Mouse (Mus musculus): ENCODE measurements around the gene Lrrc26. TPM values are rescaled to one million over a fixed set of nuclear protein-coding genes. Genes with fewer than 3 reads are reported as not detected.

Lrrc26 gene
- polyA plus RNA-seq, 1 experiment from 2014 or later: 5.1 TPM

DNA sequence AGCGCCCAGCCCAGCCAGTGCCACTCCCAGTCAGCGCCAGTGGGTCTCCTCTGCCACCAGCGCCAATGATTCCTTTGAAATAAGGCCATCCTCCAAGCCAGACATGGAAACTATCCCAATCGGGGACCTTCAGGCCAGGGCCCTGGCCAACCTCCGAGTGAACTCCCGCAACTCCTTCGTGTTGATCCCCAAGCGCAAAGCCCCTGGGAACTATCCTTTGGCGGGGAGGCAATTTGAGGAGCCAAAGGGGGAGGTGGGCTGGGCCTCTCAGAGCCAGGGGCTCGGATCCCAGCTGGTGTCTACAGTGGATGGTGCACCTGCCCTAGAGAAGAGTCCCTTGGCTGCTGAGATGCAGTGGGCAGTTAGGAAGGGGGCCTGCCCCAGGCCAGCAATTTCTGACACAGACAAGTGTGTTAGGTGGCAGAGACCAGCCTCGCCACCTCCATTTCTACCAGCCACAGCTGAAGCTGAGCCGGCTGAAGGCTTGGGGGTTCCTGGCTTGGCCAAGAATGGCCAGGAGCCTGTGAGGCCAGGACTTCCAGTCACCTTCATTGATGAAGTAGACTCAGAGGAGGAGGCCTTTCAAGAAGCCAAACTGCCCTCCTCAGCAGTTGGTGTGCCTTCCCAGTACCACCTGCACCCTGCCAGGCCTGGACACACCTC lies 26.0 kb upstream of the Lrrc26 start:
- H3K4me1 ChIP-seq (ENCODE audit: control insufficient read depth, insufficient read depth, low read length): peaks cover 21% of the 10 kb centered on the region
- peak overlapping the region; percentile 69 for H3K9ac ChIP-seq (ENCODE audit: low read depth, low read length)
- peak overlapping the region; percentile 75 for H3K4me3 ChIP-seq (ENCODE audit: low read depth, low read length)
- H3K9me3 ChIP-seq (ENCODE audit: control insufficient read depth, low read length): no peaks in the 10 kb centered on the region
- peak overlapping the region; percentile 98 for H3K4me2 ChIP-seq (ENCODE audit: low read depth, low read length)
- DNase-seq (ENCODE audit: low spot score) (no peak), ATAC-seq (ENCODE audit: low read depth) (no peak)
- H3K36me3 ChIP-seq (ENCODE audit: control insufficient read depth, insufficient read depth, low read length): peaks cover 5% of the 10 kb centered on the region; the same call in 1 of the 2 replicates
- peaks cover 16% of the 10 kb centered on the region for H3K27me3 ChIP-seq (replicated peaks; ENCODE audit: control insufficient read depth, insufficient read depth, low read length)
- no peak overlapping the region for H3K27ac ChIP-seq (replicated peaks; ENCODE audit: low read depth, low read length)
- WGBS: 23% methylated on average over 12 of the region's 12 CpGs

DNA sequence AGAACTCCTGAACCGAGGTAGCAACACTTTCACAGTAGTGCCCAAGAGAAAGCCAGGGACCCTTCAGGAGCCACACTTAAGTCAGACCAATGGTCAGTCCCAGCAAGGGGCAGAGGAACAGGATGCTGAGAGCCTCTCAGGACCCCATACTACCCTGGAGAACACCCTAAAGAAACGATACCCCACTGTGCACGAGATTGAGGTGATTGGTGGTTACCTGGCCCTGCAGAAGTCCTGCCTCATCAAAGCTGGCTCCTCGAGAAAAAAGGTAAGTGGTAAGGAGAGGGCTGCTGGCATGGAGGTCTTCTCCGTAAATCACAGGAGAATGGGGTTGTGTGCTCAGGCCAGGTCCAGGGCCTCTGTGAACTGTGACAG lies 25.4 kb upstream of the Lrrc26 start:
- H3K27ac ChIP-seq (replicated peaks; ENCODE audit: low read depth, low read length): no peak overlapping the region
- ATAC-seq (ENCODE audit: low read depth) (no peak), DNase-seq (ENCODE audit: low spot score) (no peak)
- H3K27me3 ChIP-seq (replicated peaks; ENCODE audit: control insufficient read depth, insufficient read depth, low read length): peaks cover 16% of the 10 kb centered on the region
- no peak overlapping the region for H3K4me3 ChIP-seq (ENCODE audit: low read depth, low read length)
- H3K9me3 ChIP-seq (ENCODE audit: control insufficient read depth, low read length): no peaks in the 10 kb centered on the region
- 0 out of 2 replicates have a peak overlapping the region, but pooled peaks have one; percentile 2 for H3K9ac ChIP-seq (ENCODE audit: low read depth, low read length)
- H3K36me3 ChIP-seq (ENCODE audit: control insufficient read depth, insufficient read depth, low read length): peaks cover 9% of the 10 kb centered on the region; the same call in 1 of the 2 replicates
- WGBS: 68% methylated on average over 5 of the region's 5 CpGs
- H3K4me2 ChIP-seq (ENCODE audit: low read depth, low read length): peak overlapping the region; percentile 98; the same call in 1 of the 2 replicates
- H3K4me1 ChIP-seq (ENCODE audit: control insufficient read depth, insufficient read depth, low read length): peaks cover 21% of the 10 kb centered on the region

DNA sequence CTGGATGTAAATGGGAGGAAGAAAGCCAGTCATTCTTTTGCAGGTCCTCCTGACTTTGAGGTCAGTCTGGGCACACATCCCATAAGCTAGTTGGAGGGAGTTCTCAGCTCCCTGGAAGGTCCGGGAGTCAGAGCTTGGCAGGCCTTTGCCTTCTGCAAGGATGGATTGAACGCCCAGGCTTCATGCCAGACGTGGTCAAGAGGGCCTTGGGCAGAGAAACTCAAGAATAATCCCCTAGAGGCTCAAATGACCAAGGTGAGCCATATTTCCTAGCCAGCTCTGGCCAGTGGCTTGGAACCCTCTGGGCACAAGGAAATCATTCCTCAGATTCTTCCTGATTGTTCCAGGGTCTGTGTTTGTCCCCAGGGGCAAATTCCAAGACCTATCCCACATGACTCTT lies 24.9 kb upstream of the Lrrc26 start:
- H3K4me3 ChIP-seq (ENCODE audit: low read depth, low read length): no peak overlapping the region
- WGBS: 56% methylated on average over 3 of the region's 3 CpGs
- H3K27me3 ChIP-seq (replicated peaks; ENCODE audit: control insufficient read depth, insufficient read depth, low read length): peaks cover 16% of the 10 kb centered on the region
- H3K27ac ChIP-seq (replicated peaks; ENCODE audit: low read depth, low read length): no peak overlapping the region
- 0 out of 2 replicates have a peak overlapping the region, but pooled peaks have one; percentile 20 for H3K4me2 ChIP-seq (ENCODE audit: low read depth, low read length)
- DNase-seq (ENCODE audit: low spot score): no peak
- no peak for ATAC-seq (ENCODE audit: low read depth)
- no peak overlapping the region for H3K9ac ChIP-seq (ENCODE audit: low read depth, low read length)
- peaks cover 21% of the 10 kb centered on the region for H3K4me1 ChIP-seq (ENCODE audit: control insufficient read depth, insufficient read depth, low read length)
- no peaks in the 10 kb centered on the region for H3K9me3 ChIP-seq (ENCODE audit: control insufficient read depth, low read length)
- peaks cover 15% of the 10 kb centered on the region for H3K36me3 ChIP-seq (ENCODE audit: control insufficient read depth, insufficient read depth, low read length)

DNA sequence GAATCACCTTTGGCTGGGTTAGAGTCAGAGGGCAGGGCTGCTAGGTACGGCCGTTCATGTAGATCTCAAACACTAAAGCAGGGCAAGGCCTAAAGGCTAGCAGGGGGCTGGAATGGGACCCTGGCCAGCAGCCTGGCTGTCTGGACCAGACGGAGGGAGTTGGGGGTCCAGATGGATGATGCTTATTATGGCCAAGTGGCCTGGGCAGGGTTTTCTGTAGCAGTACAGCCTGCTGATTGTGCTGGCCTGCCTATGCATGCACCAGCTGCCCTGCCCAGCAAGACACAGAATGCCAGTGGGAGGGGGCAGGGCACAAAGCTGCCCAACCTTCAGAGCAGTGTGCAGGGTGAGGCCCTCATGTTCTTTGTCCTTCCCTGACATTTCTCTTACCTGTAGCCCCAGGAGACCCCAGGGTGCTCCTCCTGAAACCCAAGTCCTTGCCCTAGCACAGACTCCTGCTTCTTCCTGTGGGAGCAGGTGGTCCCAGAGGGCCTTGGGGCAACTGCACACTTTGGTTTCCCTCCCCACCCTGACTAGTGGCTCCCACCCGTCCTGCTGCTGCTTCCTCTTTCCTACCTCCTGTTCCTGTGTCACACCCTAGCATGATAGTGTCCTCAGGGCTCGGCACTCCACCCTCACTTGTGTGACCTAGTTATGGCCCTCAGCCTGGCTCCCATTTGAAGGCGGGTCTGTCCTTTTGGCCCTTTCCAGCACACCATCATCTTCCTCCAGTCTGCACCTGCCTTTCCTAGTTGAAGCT lies 23.6 kb upstream of the Lrrc26 start:
- no peak overlapping the region for H3K4me3 ChIP-seq (ENCODE audit: low read depth, low read length)
- DNase-seq (ENCODE audit: low spot score): no peak
- H3K27ac ChIP-seq (replicated peaks; ENCODE audit: low read depth, low read length): no peak overlapping the region; the same call in 1 of the 2 replicates
- ATAC-seq (ENCODE audit: low read depth): no peak
- H3K4me2 ChIP-seq (ENCODE audit: low read depth, low read length): no peak overlapping the region; the same call in 1 of the 2 replicates
- H3K9ac ChIP-seq (ENCODE audit: low read depth, low read length): peak overlapping the region; percentile 5; the same call in 1 of the 2 replicates
- 61% methylated on average over 6 of the region's 6 CpGs for WGBS
- H3K36me3 ChIP-seq (ENCODE audit: control insufficient read depth, insufficient read depth, low read length): peaks cover 26% of the 10 kb centered on the region
- H3K4me1 ChIP-seq (ENCODE audit: control insufficient read depth, insufficient read depth, low read length): peaks cover 24% of the 10 kb centered on the region
- H3K27me3 ChIP-seq (replicated peaks; ENCODE audit: control insufficient read depth, insufficient read depth, low read length): peaks cover 16% of the 10 kb centered on the region
- no peaks in the 10 kb centered on the region for H3K9me3 ChIP-seq (ENCODE audit: control insufficient read depth, low read length)

DNA sequence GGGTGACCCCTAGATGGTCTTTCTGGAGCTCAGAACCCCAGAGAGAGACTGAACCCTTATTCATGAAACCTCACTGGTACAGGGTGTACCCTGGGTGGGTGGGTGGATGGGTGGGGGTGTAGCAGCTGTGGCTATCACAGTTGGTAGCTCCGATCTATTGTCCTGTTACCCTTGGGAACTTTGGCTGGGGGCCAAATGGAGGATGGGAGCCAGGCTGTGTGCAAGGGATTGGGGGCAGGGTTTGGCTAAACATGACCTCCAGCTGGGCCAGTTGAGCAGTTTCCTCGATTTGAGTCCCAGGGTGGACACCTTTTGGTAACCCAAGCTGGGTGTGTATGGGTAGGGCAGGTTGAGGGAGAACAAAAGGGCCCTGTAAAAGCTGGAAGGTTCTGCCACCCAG lies 23.0 kb upstream of the Lrrc26 start:
- DNase-seq (ENCODE audit: low spot score) (no peak), ATAC-seq (ENCODE audit: low read depth) (no peak)
- H3K4me1 ChIP-seq (ENCODE audit: control insufficient read depth, insufficient read depth, low read length): peaks cover 29% of the 10 kb centered on the region

DNA sequence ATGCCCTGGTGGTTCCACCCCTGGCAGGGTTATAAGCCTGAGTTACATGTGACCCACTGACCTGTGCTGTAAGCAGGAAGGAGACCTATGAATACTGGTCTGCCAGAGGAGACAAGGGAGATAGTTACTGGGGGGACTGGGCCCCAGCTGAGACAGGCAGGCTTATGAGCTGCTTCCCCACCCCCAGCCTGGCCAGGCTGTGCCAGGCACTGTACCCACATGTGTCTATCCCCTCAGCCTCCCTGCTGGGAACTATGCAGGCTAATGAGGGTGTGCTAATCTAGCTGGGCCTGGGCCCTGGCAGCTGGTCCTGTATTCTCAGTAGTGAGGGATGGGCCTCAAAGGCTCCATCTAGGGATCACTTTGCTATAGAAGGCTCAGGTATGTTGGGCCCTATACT lies 22.5 kb upstream of the Lrrc26 start:
- Histone ChIP-seq H3K4me2 (ENCODE audit: low read depth, low read length) (no peak overlapping the region), H3K9ac (ENCODE audit: low read depth, low read length) (peak overlapping the region; percentile 8; the same call in 1 of the 2 replicates), H3K4me1 (ENCODE audit: control insufficient read depth, insufficient read depth, low read length) (peaks cover 25% of the 10 kb centered on the region), H3K27ac (replicated peaks; ENCODE audit: low read depth, low read length) (no peak overlapping the region), H3K4me3 (ENCODE audit: low read depth, low read length) (no peak overlapping the region), H3K9me3 (ENCODE audit: control insufficient read depth, low read length) (no peaks in the 10 kb centered on the region), H3K36me3 (ENCODE audit: control insufficient read depth, insufficient read depth, low read length) (peaks cover 26% of the 10 kb centered on the region), H3K27me3 (replicated peaks; ENCODE audit: control insufficient read depth, insufficient read depth, low read length) (peaks cover 16% of the 10 kb centered on the region)
- ATAC-seq (ENCODE audit: low read depth) (no peak), DNase-seq (ENCODE audit: low spot score) (no peak)

More for the DNA sequence above, 23.0 kb upstream of the Lrrc26 start:
- no peak overlapping the region; the same call in 1 of the 2 replicates for H3K27ac ChIP-seq (replicated peaks; ENCODE audit: low read depth, low read length)
- H3K9me3 ChIP-seq (ENCODE audit: control insufficient read depth, low read length): no peaks in the 10 kb centered on the region
- H3K4me2 ChIP-seq (ENCODE audit: low read depth, low read length): no peak overlapping the region
- H3K27me3 ChIP-seq (replicated peaks; ENCODE audit: control insufficient read depth, insufficient read depth, low read length): peaks cover 16% of the 10 kb centered on the region
- H3K9ac ChIP-seq (ENCODE audit: low read depth, low read length): peak overlapping the region; percentile 8; the same call in 1 of the 2 replicates
- WGBS: 56% methylated on average over 2 of the region's 2 CpGs
- H3K4me3 ChIP-seq (ENCODE audit: low read depth, low read length): no peak overlapping the region
- H3K36me3 ChIP-seq (ENCODE audit: control insufficient read depth, insufficient read depth, low read length): peaks cover 26% of the 10 kb centered on the region

DNA sequence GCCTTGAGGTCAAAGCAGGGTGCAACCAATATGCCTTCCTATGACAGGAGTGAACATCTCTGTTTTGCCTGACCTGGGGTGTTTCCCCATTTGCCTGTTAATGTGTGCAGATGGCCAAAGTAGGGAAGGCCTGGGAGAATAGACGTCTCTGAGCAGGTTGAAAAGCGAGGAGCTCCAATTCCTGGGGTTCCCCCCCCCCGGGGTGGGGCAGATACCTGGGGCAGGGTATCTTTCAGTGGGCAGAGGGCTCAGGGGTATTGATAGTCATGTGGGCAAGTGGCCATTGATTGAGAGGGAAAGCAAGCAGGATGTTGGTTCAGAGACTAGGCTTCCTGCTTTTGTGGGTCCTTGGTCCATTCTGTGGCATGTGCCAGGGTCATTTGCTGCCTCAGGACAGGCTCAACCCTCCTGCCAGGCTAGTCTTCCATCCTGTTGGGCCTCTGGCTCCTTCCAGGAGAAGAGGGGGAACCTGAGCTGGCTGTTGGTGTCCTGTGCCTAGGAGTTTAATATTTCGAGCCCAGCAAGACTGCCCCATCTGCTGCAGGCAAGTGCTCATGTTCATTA lies 21.9 kb upstream of the Lrrc26 start:
- no peak overlapping the region for H3K4me2 ChIP-seq (ENCODE audit: low read depth, low read length)
- no peak overlapping the region for H3K27ac ChIP-seq (replicated peaks; ENCODE audit: low read depth, low read length)
- ATAC-seq (ENCODE audit: low read depth) (no peak), DNase-seq (ENCODE audit: low spot score) (no peak)
- peaks cover 26% of the 10 kb centered on the region for H3K36me3 ChIP-seq (ENCODE audit: control insufficient read depth, insufficient read depth, low read length)
- no peak overlapping the region for H3K4me3 ChIP-seq (ENCODE audit: low read depth, low read length)
- WGBS: 60% methylated on average over 4 of the region's 4 CpGs
- peaks cover 14% of the 10 kb centered on the region for H3K27me3 ChIP-seq (replicated peaks; ENCODE audit: control insufficient read depth, insufficient read depth, low read length)
- peaks cover 25% of the 10 kb centered on the region for H3K4me1 ChIP-seq (ENCODE audit: control insufficient read depth, insufficient read depth, low read length)
- no peak overlapping the region; the same call in 1 of the 2 replicates for H3K9ac ChIP-seq (ENCODE audit: low read depth, low read length)
- H3K9me3 ChIP-seq (ENCODE audit: control insufficient read depth, low read length): no peaks in the 10 kb centered on the region

DNA sequence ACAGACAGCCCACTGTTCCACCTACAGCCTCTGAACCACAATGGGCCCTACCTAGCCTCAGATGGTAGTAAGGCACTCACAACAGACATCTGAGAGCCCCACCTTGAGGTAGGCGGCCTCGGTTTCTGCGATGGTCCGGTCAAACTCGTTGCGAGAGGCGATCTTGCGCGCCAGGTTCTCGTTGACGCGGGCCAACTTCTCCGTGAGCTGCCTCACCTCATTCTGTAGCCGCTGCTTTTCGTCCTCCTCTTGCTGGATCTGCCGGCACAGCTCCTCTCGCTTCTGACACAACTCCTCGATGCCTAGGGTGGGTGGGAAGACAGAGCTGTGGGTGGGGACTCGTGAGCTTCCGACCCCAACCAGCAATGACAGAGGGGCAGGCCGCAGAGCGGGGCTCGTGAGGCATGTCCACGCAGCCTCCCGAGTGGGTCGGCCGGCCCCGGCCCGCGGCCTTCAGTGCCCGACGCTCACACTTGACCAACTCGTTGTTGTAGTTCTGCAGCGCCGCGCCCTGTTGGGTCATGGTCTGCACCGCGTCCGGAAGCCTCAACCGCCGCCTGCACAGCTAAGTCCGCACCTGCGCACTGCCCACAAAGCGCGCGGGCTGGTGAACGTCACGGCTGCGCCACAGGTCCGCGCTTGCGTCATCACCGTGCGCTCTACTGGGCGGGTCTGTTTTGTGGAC lies 17.7 kb upstream of the Lrrc26 start, which contains the start of the genes Ssna1 and Anapc2:
Gene Ssna1 (minus strand): TSS at position 612 of the 685 bp plus-strand sequence.
Gene Anapc2 (plus strand): TSS at position 652 of the 685 bp plus-strand sequence.
- H3K9me3 ChIP-seq (ENCODE audit: control insufficient read depth, low read length): no peaks in the 10 kb centered on the region
- WGBS: under 1% methylated on average over 37 of the region's 55 CpGs

More for the DNA sequence above, 17.7 kb upstream of the Lrrc26 start, which contains the start of the genes Ssna1 and Anapc2:
- H3K4me1 ChIP-seq (ENCODE audit: control insufficient read depth, insufficient read depth, low read length): peaks cover 17% of the 10 kb centered on the region
- H3K9ac ChIP-seq (ENCODE audit: low read depth, low read length): peak within 1 kb of the TSS; percentile 84
- peak within 1 kb of the TSS; percentile 83 for H3K4me2 ChIP-seq (ENCODE audit: low read depth, low read length)
- no peaks in the 10 kb centered on the region for H3K27me3 ChIP-seq (replicated peaks; ENCODE audit: control insufficient read depth, insufficient read depth, low read length)
- DNase-seq (ENCODE audit: low spot score) (peak; percentile 98), ATAC-seq (ENCODE audit: low read depth) (peak; percentile 97)
- peak within 1 kb of the TSS; percentile 65 for H3K27ac ChIP-seq (replicated peaks; ENCODE audit: low read depth, low read length)
- peak within 1 kb of the TSS; percentile 84 for H3K4me3 ChIP-seq (ENCODE audit: low read depth, low read length)
- H3K36me3 ChIP-seq (ENCODE audit: control insufficient read depth, insufficient read depth, low read length): peaks cover 59% of the 10 kb centered on the region
